Mouse (Mus musculus): ENCODE results near the gene Pabpc4. TPM values are rescaled to one million over a fixed set of nuclear protein-coding genes. Genes with fewer than 3 reads are reported as not detected.

Gene Pabpc4
- 110 and 112 TPM in 2 replicates for polyA plus RNA-seq (2016; fragmentation: Nextera tagmentation; extraction: Ambion mirVana)

GRCm38 (mm10) chr4:123261721-123262401 is at the start of gene Pabpc4:
TSS of gene Pabpc4 (plus strand) at chr4:123262351.
- Histone ChIP-seq H3K27me3 (replicated peaks) (peaks cover 12% of the 10 kb centered on the region), H3K4me3 (no peak within 1 kb of the TSS), H3K9me3 (replicated peaks) (no peaks in the 10 kb centered on the region), H3K9ac (no peak within 1 kb of the TSS), H3K4me2 (no peak within 1 kb of the TSS), H3K36me3 (no peaks in the 10 kb centered on the region), H3K27ac (no peak within 1 kb of the TSS), H3K4me1 (no peaks in the 10 kb centered on the region)
- WGBS (ENCODE audit: insufficient replicate concordance), result 45% methylated on average over 5 of the region's 5 CpGs
- no peak for ATAC-seq

- Histone ChIP-seq H3K4me1 (no peaks in the 10 kb centered on the region), H3K9me3 (replicated peaks) (no peaks in the 10 kb centered on the region), H3K4me3 (no peak overlapping the region), H3K27ac (no peak overlapping the region), H3K36me3 (no peaks in the 10 kb centered on the region), H3K4me2 (no peak overlapping the region), H3K9ac (no peak overlapping the region), H3K27me3 (replicated peaks) (peaks cover 59% of the 10 kb centered on the region)
- no peak for ATAC-seq
- 80% methylated on average over 9 of the region's 9 CpGs for WGBS (ENCODE audit: insufficient replicate concordance)
Measured at GRCm38 (mm10) chr4:123213975-123214374, 48.2 kb upstream of the Pabpc4 start.

- 59% methylated on average over 1 of the region's 1 CpGs for WGBS (ENCODE audit: insufficient replicate concordance)
- Histone ChIP-seq H3K4me3 (no peak overlapping the region), H3K9me3 (replicated peaks) (no peaks in the 10 kb centered on the region), H3K27ac (no peak overlapping the region), H3K4me2 (no peak overlapping the region), H3K4me1 (no peaks in the 10 kb centered on the region), H3K36me3 (no peaks in the 10 kb centered on the region), H3K9ac (no peak overlapping the region), H3K27me3 (replicated peaks) (peaks cover 54% of the 10 kb centered on the region)
- ATAC-seq, result no peak
Measured at GRCm38 (mm10) chr4:123215367-123215766, 46.8 kb upstream of the Pabpc4 start.

GRCm38 (mm10) chr4:123216782-123217181 is 45.4 kb upstream of the Pabpc4 start:
- Histone ChIP-seq H3K27ac (no peak overlapping the region), H3K4me1 (no peaks in the 10 kb centered on the region), H3K36me3 (no peaks in the 10 kb centered on the region), H3K4me3 (no peak overlapping the region), H3K9me3 (replicated peaks) (no peaks in the 10 kb centered on the region), H3K4me2 (no peak overlapping the region), H3K27me3 (replicated peaks) (peaks cover 49% of the 10 kb centered on the region), H3K9ac (no peak overlapping the region)
- WGBS (ENCODE audit: insufficient replicate concordance), result 3% methylated on average over 1 of the region's 1 CpGs
- ATAC-seq, result no peak

- ATAC-seq, result peak; percentile 52; the same call in 1 of the 2 replicates
- no peak overlapping the region for H3K4me2 ChIP-seq
- no peak overlapping the region for H3K9ac ChIP-seq
- H3K27ac ChIP-seq, result no peak overlapping the region
- peaks cover 30% of the 10 kb centered on the region for H3K27me3 ChIP-seq (replicated peaks)
- WGBS (ENCODE audit: insufficient replicate concordance), result 65% methylated on average over 15 of the region's 15 CpGs
- H3K9me3 ChIP-seq (replicated peaks), result no peaks in the 10 kb centered on the region
- H3K4me3 ChIP-seq, result no peak overlapping the region
- no peaks in the 10 kb centered on the region for H3K36me3 ChIP-seq
- no peaks in the 10 kb centered on the region for H3K4me1 ChIP-seq
Measured at GRCm38 (mm10) chr4:123219720-123220357, 42.3 kb upstream of the Pabpc4 start.

- no peak overlapping the region for H3K9ac ChIP-seq
- H3K27me3 ChIP-seq (replicated peaks), result peaks cover 23% of the 10 kb centered on the region
- ATAC-seq, result no peak
- no peaks in the 10 kb centered on the region for H3K9me3 ChIP-seq (replicated peaks)
- no peaks in the 10 kb centered on the region for H3K36me3 ChIP-seq
- no peak overlapping the region for H3K4me2 ChIP-seq
- H3K27ac ChIP-seq, result no peak overlapping the region
- H3K4me1 ChIP-seq, result no peaks in the 10 kb centered on the region
- 55% methylated on average over 4 of the region's 4 CpGs for WGBS (ENCODE audit: insufficient replicate concordance)
- H3K4me3 ChIP-seq, result no peak overlapping the region
Measured at GRCm38 (mm10) chr4:123220637-123221036, 41.5 kb upstream of the Pabpc4 start.

- Histone ChIP-seq H3K9ac (no peak overlapping the region), H3K4me1 (no peaks in the 10 kb centered on the region), H3K27me3 (replicated peaks) (peaks cover 22% of the 10 kb centered on the region; the same call in 1 of the 2 replicates), H3K36me3 (no peaks in the 10 kb centered on the region), H3K4me3 (no peak overlapping the region), H3K27ac (no peak overlapping the region), H3K9me3 (replicated peaks) (no peaks in the 10 kb centered on the region), H3K4me2 (no peak overlapping the region)
- ATAC-seq, result no peak
- WGBS (ENCODE audit: insufficient replicate concordance), result 24% methylated on average over 3 of the region's 3 CpGs
Measured at GRCm38 (mm10) chr4:123223309-123223708, 38.8 kb upstream of the Pabpc4 start.

- no peaks in the 10 kb centered on the region for H3K4me1 ChIP-seq
- H3K27ac ChIP-seq, result no peak overlapping the region
- no peaks in the 10 kb centered on the region for H3K9me3 ChIP-seq (replicated peaks)
- no peak overlapping the region for H3K9ac ChIP-seq
- H3K27me3 ChIP-seq (replicated peaks), result peaks cover 33% of the 10 kb centered on the region
- H3K4me2 ChIP-seq, result no peak overlapping the region
- 58% methylated on average over 10 of the region's 10 CpGs for WGBS (ENCODE audit: insufficient replicate concordance)
- H3K4me3 ChIP-seq, result no peak overlapping the region
- no peaks in the 10 kb centered on the region for H3K36me3 ChIP-seq
- no peak for ATAC-seq
Measured at GRCm38 (mm10) chr4:123225718-123226403, 36.3 kb upstream of the Pabpc4 start.

GRCm38 (mm10) chr4:123227707-123228106 is 34.4 kb upstream of the Pabpc4 start:
- no peak for ATAC-seq
- Histone ChIP-seq H3K4me1 (no peaks in the 10 kb centered on the region), H3K9me3 (replicated peaks) (no peaks in the 10 kb centered on the region), H3K27me3 (replicated peaks) (peaks cover 48% of the 10 kb centered on the region), H3K4me2 (no peak overlapping the region), H3K27ac (no peak overlapping the region), H3K36me3 (no peaks in the 10 kb centered on the region), H3K9ac (no peak overlapping the region), H3K4me3 (no peak overlapping the region)
- WGBS (ENCODE audit: insufficient replicate concordance), result 33% methylated on average over 4 of the region's 4 CpGs

GRCm38 (mm10) chr4:123228270-123228669 is 33.9 kb upstream of the Pabpc4 start:
- no peak overlapping the region for H3K4me2 ChIP-seq
- no peaks in the 10 kb centered on the region for H3K36me3 ChIP-seq
- no peaks in the 10 kb centered on the region for H3K9me3 ChIP-seq (replicated peaks)
- ATAC-seq, result no peak
- peaks cover 54% of the 10 kb centered on the region for H3K27me3 ChIP-seq (replicated peaks)
- no peak overlapping the region for H3K9ac ChIP-seq
- WGBS (ENCODE audit: insufficient replicate concordance), result 28% methylated on average over 2 of the region's 2 CpGs
- H3K4me3 ChIP-seq, result no peak overlapping the region
- 0 out of 2 replicates have a peak, but pooled peaks cover 2% of the 10 kb centered on the region for H3K4me1 ChIP-seq
- no peak overlapping the region for H3K27ac ChIP-seq

GRCm38 (mm10) chr4:123229166-123229565 is 33.0 kb upstream of the Pabpc4 start:
- H3K4me2 ChIP-seq, result no peak overlapping the region
- H3K27me3 ChIP-seq (replicated peaks), result peaks cover 63% of the 10 kb centered on the region
- H3K27ac ChIP-seq, result no peak overlapping the region
- H3K36me3 ChIP-seq, result no peaks in the 10 kb centered on the region
- no peak overlapping the region for H3K9ac ChIP-seq
- no peak for ATAC-seq
- no peaks in the 10 kb centered on the region for H3K9me3 ChIP-seq (replicated peaks)
- WGBS (ENCODE audit: insufficient replicate concordance), result 66% methylated on average over 11 of the region's 11 CpGs
- H3K4me1 ChIP-seq, result peaks cover 9% of the 10 kb centered on the region; the same call in 1 of the 2 replicates
- no peak overlapping the region for H3K4me3 ChIP-seq

- Histone ChIP-seq H3K27ac (no peak overlapping the region), H3K36me3 (no peaks in the 10 kb centered on the region), H3K4me1 (peaks cover 9% of the 10 kb centered on the region; the same call in 1 of the 2 replicates), H3K9me3 (replicated peaks) (no peaks in the 10 kb centered on the region), H3K4me2 (no peak overlapping the region), H3K27me3 (replicated peaks) (peaks cover 93% of the 10 kb centered on the region), H3K4me3 (no peak overlapping the region), H3K9ac (no peak overlapping the region)
- ATAC-seq, result no peak
- WGBS (ENCODE audit: insufficient replicate concordance), result 33% methylated on average over 3 of the region's 3 CpGs
Measured at GRCm38 (mm10) chr4:123232841-123233240, 29.3 kb upstream of the Pabpc4 start.
